Mouse (Mus musculus): ENCODE results near the gene Rap1b. TPM values are rescaled to one million over a fixed set of nuclear protein-coding genes. Genes with fewer than 3 reads are reported as not detected.

Rap1b gene
- polyA plus RNA-seq, 1 experiment: 178 TPM

GRCm38 (mm10) chr10:117783786-117784420, 61.9 kb downstream of the Rap1b start:
- H3K27ac ChIP-seq (ENCODE audit: control insufficient read depth, insufficient read depth, low read depth, low read length, poor library complexity): no peak overlapping the region
- H3K4me1 ChIP-seq (ENCODE audit: control insufficient read depth, insufficient read depth, low read length): no peaks in the 10 kb centered on the region
- H3K4me3 ChIP-seq (replicated peaks; ENCODE audit: control insufficient read depth, low read depth, low read length): no peak overlapping the region
- 88% methylated on average over 13 of the region's 13 CpGs for WGBS
- TF ChIP-seq CTCF (IDR thresholded peaks at IDR 0.05; ENCODE audit: control insufficient read depth, insufficient read depth, low read length): no peak
- TF ChIP-seq POLR2A (IDR thresholded peaks at IDR 0.05; ENCODE audit: borderline replicate concordance, control insufficient read depth, low read depth, low read length): no peak

GRCm38 (mm10) chr10:117782491-117783260, 63.2 kb downstream of the Rap1b start:
- TF ChIP-seq POLR2A (IDR thresholded peaks at IDR 0.05; ENCODE audit: borderline replicate concordance, control insufficient read depth, low read depth, low read length): no peak
- 87% methylated on average over 14 of the region's 14 CpGs for WGBS
- Histone ChIP-seq H3K4me1 (ENCODE audit: control insufficient read depth, insufficient read depth, low read length) (no peaks in the 10 kb centered on the region), H3K4me3 (replicated peaks; ENCODE audit: control insufficient read depth, low read depth, low read length) (no peak overlapping the region), H3K27ac (ENCODE audit: control insufficient read depth, insufficient read depth, low read depth, low read length, poor library complexity) (no peak overlapping the region)

GRCm38 (mm10) chr10:117782056-117782455, 63.8 kb downstream of the Rap1b start:
- H3K4me3 ChIP-seq (replicated peaks; ENCODE audit: control insufficient read depth, low read depth, low read length): no peak overlapping the region
- H3K27ac ChIP-seq (ENCODE audit: control insufficient read depth, insufficient read depth, low read depth, low read length, poor library complexity): no peak overlapping the region
- 85% methylated on average over 2 of the region's 2 CpGs for WGBS
- TF ChIP-seq CTCF (IDR thresholded peaks at IDR 0.05; ENCODE audit: control insufficient read depth, insufficient read depth, low read length) (no peak), POLR2A (IDR thresholded peaks at IDR 0.05; ENCODE audit: borderline replicate concordance, control insufficient read depth, low read depth, low read length) (no peak)
- no peaks in the 10 kb centered on the region for H3K4me1 ChIP-seq (ENCODE audit: control insufficient read depth, insufficient read depth, low read length)

GRCm38 (mm10) chr10:117781021-117781725, 64.7 kb downstream of the Rap1b start:
- no peak overlapping the region for H3K4me3 ChIP-seq (replicated peaks; ENCODE audit: control insufficient read depth, low read depth, low read length)
- TF ChIP-seq CTCF (IDR thresholded peaks at IDR 0.05; ENCODE audit: control insufficient read depth, insufficient read depth, low read length) (no peak), POLR2A (IDR thresholded peaks at IDR 0.05; ENCODE audit: borderline replicate concordance, control insufficient read depth, low read depth, low read length) (no peak)
- no peaks in the 10 kb centered on the region for H3K4me1 ChIP-seq (ENCODE audit: control insufficient read depth, insufficient read depth, low read length)
- no peak overlapping the region for H3K27ac ChIP-seq (ENCODE audit: control insufficient read depth, insufficient read depth, low read depth, low read length, poor library complexity)
- 86% methylated on average over 17 of the region's 17 CpGs for WGBS

GRCm38 (mm10) chr10:117780306-117780911, 65.4 kb downstream of the Rap1b start:
- WGBS: 76% methylated on average over 6 of the region's 6 CpGs
- H3K27ac ChIP-seq (ENCODE audit: control insufficient read depth, insufficient read depth, low read depth, low read length, poor library complexity): no peak overlapping the region
- H3K4me3 ChIP-seq (replicated peaks; ENCODE audit: control insufficient read depth, low read depth, low read length): no peak overlapping the region
- no peaks in the 10 kb centered on the region for H3K4me1 ChIP-seq (ENCODE audit: control insufficient read depth, insufficient read depth, low read length)
- no peak for TF ChIP-seq POLR2A (IDR thresholded peaks at IDR 0.05; ENCODE audit: borderline replicate concordance, control insufficient read depth, low read depth, low read length)
- no peak for TF ChIP-seq CTCF (IDR thresholded peaks at IDR 0.05; ENCODE audit: control insufficient read depth, insufficient read depth, low read length)

- Histone ChIP-seq H3K4me3 (replicated peaks; ENCODE audit: control insufficient read depth, low read depth, low read length) (no peak overlapping the region), H3K27ac (ENCODE audit: control insufficient read depth, insufficient read depth, low read depth, low read length, poor library complexity) (no peak overlapping the region), H3K4me1 (ENCODE audit: control insufficient read depth, insufficient read depth, low read length) (no peaks in the 10 kb centered on the region)
- 52% methylated on average over 8 of the region's 8 CpGs for WGBS
- TF ChIP-seq POLR2A (IDR thresholded peaks at IDR 0.05; ENCODE audit: borderline replicate concordance, control insufficient read depth, low read depth, low read length) (no peak), CTCF (IDR thresholded peaks at IDR 0.05; ENCODE audit: control insufficient read depth, insufficient read depth, low read length) (no peak)
These were observed 66.1 kb downstream of the Rap1b start for GRCm38 (mm10) chr10:117779581-117780305.

GRCm38 (mm10) chr10:117778951-117779350, 66.9 kb downstream of the Rap1b start:
- TF ChIP-seq CTCF (IDR thresholded peaks at IDR 0.05; ENCODE audit: control insufficient read depth, insufficient read depth, low read length) (no peak), POLR2A (IDR thresholded peaks at IDR 0.05; ENCODE audit: borderline replicate concordance, control insufficient read depth, low read depth, low read length) (no peak)
- Histone ChIP-seq H3K4me1 (ENCODE audit: control insufficient read depth, insufficient read depth, low read length) (no peaks in the 10 kb centered on the region), H3K4me3 (replicated peaks; ENCODE audit: control insufficient read depth, low read depth, low read length) (no peak overlapping the region), H3K27ac (ENCODE audit: control insufficient read depth, insufficient read depth, low read depth, low read length, poor library complexity) (no peak overlapping the region)
- WGBS: 84% methylated on average over 4 of the region's 4 CpGs
